Mouse (Mus musculus) kidney, postnatal 14 days (tissue): Measurements from ENCODE around the gene Zdhhc21.

Source experiments
- DNase-seq: peaks from one replicate; pipeline ENCODE4 v3.0.0; 2022; ENCODE audit warnings: mixed read lengths

Gene Zdhhc21

GRCm38 (mm10) chr4:82762430-82763119 lies 97.2 kb downstream of the Zdhhc21 start:
- DNase-seq, result no peak

DNA sequence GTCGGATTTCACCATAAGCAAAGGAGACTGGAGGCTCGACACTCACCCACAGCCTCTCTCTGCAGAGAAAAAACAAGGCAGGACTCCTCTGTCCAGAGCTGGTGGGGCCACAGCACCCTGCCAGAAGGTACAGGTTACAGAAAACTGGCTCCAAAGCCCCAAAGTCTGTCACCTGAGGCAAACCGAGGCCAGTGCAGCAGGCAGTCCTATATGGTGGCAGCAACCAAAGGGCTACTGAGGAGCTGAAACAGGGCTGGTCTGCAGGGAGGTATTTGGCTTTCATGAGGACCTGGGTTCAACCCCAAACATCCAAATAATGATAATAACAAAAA lies 103.5 kb downstream of the Zdhhc21 start:
- no peak for DNase-seq

DNA sequence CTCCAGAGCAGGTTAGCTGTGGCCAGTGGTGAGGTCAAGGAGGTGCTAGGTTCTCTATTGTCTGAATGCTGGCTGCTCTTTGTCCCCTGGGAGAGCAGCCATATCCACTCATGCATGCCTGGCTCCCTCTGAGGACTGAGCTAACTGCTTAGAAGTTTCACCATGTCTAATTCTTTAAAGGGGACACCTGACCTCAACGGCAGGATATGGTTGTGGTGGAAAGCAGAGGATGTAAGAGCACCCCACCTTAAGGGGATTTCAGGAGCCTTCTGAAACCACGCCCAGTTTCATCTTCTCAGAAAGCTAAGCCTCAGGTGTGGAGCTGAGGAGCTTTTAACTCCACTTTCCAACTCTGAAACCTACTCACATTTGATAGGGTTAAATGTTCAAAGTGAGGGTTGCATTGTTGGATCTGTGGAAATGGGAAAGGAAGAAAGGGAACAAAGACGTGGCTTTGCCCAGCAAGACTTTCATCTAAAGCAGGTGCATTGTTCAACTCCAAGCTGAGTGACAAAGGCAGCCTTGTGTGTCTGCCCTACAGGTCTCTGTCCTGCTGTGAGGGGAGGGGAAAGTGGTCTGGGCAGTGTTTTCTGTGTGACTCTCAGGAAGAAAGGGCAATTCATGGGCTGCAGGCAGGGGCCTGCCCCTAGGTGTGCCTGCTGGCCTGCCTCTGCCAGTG lies 104.0 kb downstream of the Zdhhc21 start:
- DNase-seq, result peak; percentile 24
